Mouse (Mus musculus) lung, postnatal 36 days (tissue): ENCODE data around the gene Rusc1.

Experiments
- DNase-seq: peaks from one replicate; pipeline ENCODE4 v3.0.0; 2022; ENCODE audit warnings: mixed read lengths

The Rusc1 gene

GRCm38 (mm10) chr3:89093175-89093574 lies at the start of gene Rusc1:
Rusc1 (minus strand) TSS chr3:89093311.
- peak; percentile 93 for DNase-seq

GRCm38 (mm10) chr3:89136365-89136764 lies 43.3 kb upstream of the Rusc1 start:
- DNase-seq, result no peak

GRCm38 (mm10) chr3:89135958-89136357 lies 42.8 kb upstream of the Rusc1 start, which contains the start of gene Pklr:
Pklr (plus strand) TSS chr3:89136142.
- no peak for DNase-seq

- DNase-seq, result no peak
These were observed 40.6 kb upstream of the Rusc1 start for GRCm38 (mm10) chr3:89133752-89134151.

GRCm38 (mm10) chr3:89133063-89133450 lies 39.9 kb upstream of the Rusc1 start:
- DNase-seq, result no peak

GRCm38 (mm10) chr3:89132285-89133062 lies 39.4 kb upstream of the Rusc1 start:
- DNase-seq, result peak; percentile 23

- DNase-seq, result no peak
These were observed 38.7 kb upstream of the Rusc1 start for GRCm38 (mm10) chr3:89131816-89132215.

- DNase-seq, result no peak
These were observed 36.8 kb upstream of the Rusc1 start for GRCm38 (mm10) chr3:89129908-89130307.

- DNase-seq, result no peak
These were observed 32.9 kb upstream of the Rusc1 start for GRCm38 (mm10) chr3:89125981-89126380.

- DNase-seq, result no peak
These were observed 31.1 kb upstream of the Rusc1 start for GRCm38 (mm10) chr3:89124241-89124640.

GRCm38 (mm10) chr3:89123313-89123712 lies 30.2 kb upstream of the Rusc1 start:
- DNase-seq, result peak; percentile 58

- peak; percentile 72 for DNase-seq
These were observed 22.4 kb upstream of the Rusc1 start for GRCm38 (mm10) chr3:89115522-89115921.

GRCm38 (mm10) chr3:89113058-89113457 lies 19.9 kb upstream of the Rusc1 start:
- peak; percentile 30 for DNase-seq

GRCm38 (mm10) chr3:89108146-89108545 lies 15.0 kb upstream of the Rusc1 start:
- no peak for DNase-seq

GRCm38 (mm10) chr3:89107545-89107944 lies 14.4 kb upstream of the Rusc1 start:
- no peak for DNase-seq

GRCm38 (mm10) chr3:89106881-89107280 lies 13.8 kb upstream of the Rusc1 start:
- DNase-seq, result no peak

- no peak for DNase-seq
These were observed 10.1 kb upstream of the Rusc1 start for GRCm38 (mm10) chr3:89103291-89103595.

GRCm38 (mm10) chr3:89102495-89103290 lies 9.6 kb upstream of the Rusc1 start:
- DNase-seq, result no peak

GRCm38 (mm10) chr3:89101812-89102494 lies 8.8 kb upstream of the Rusc1 start, which contains the start of gene Fdps:
Fdps (minus strand) TSS chr3:89101959.
- DNase-seq, result peak; percentile 100

GRCm38 (mm10) chr3:89101459-89101811 lies 8.3 kb upstream of the Rusc1 start:
- peak; percentile 23 for DNase-seq

GRCm38 (mm10) chr3:89100811-89101210 lies 7.7 kb upstream of the Rusc1 start, which contains the start of gene Gm43738:
Gm43738 (minus strand) TSS chr3:89101099.
- no peak for DNase-seq

- no peak for DNase-seq
These were observed 910 bp upstream of the Rusc1 start for GRCm38 (mm10) chr3:89094021-89094420.

- DNase-seq, result no peak
These were observed 511 bp downstream of the Rusc1 start for GRCm38 (mm10) chr3:89092509-89093090.
